Mouse (Mus musculus) heart, adult 2 months (tissue): ENCODE results near the gene Erg. TPM values are rescaled to one million over a fixed set of nuclear protein-coding genes. Genes with fewer than 3 reads are reported as not detected.

ENCODE experiments used
- DNase-seq, 2 experiments: peaks; one replicate each; pipeline ENCODE4 v3.0.0; 2021
- H3K27ac ChIP-seq: fragments of 200-600 bp; 2 replicates; pipeline ENCODE4 v1.8.1; 2022
- H3K27me3 ChIP-seq: fragments of 200-500 bp; 2 replicates; pipeline ENCODE4 v1.6.1; 2012; ENCODE audit warnings: mild to moderate bottlenecking, low read length, inconsistent platforms, mixed read lengths; ENCODE audit not compliant: control insufficient read depth, insufficient read depth
- H3K36me3 ChIP-seq: fragments of 200-500 bp; 2 replicates; pipeline ENCODE4 v1.6.1; 2012; ENCODE audit warnings: low read length, inconsistent platforms; ENCODE audit not compliant: control insufficient read depth, insufficient read depth
- H3K4me1 ChIP-seq: fragments of 200-500 bp; 2 replicates; pipeline ENCODE4 v1.6.1; 2011; ENCODE audit warnings: low read length; ENCODE audit not compliant: control insufficient read depth, insufficient read depth
- H3K4me3 ChIP-seq: fragments of 200-600 bp; 2 replicates; pipeline ENCODE4 v1.8.1; 2022
- H3K79me2 ChIP-seq: fragments of 200-500 bp; replicated peaks from 2 replicates; pipeline ENCODE4 v1.6.1; 2012; ENCODE audit warnings: mild to moderate bottlenecking, inconsistent platforms, low read length, moderate library complexity, mixed read lengths; ENCODE audit not compliant: control insufficient read depth, insufficient read depth
- H3K9ac ChIP-seq: fragments of 200-500 bp; 2 replicates; pipeline ENCODE4 v1.6.1; 2012; ENCODE audit warnings: low read depth, mild to moderate bottlenecking, control low read depth, inconsistent platforms, low read length, mixed read lengths
- CTCF ChIP-seq: fragments of 200-600 bp; IDR thresholded peaks from 2 replicates; pipeline ENCODE4 v1.8.1; 2022; ENCODE audit warnings: antibody characterized with exemption, mild to moderate bottlenecking, moderate library complexity
- EP300 ChIP-seq: fragments of 200-500 bp; IDR thresholded peaks from 2 replicates; pipeline ENCODE4 v1.6.1; 2011; ENCODE audit warnings: low read depth, low read length, control low read depth; ENCODE audit not compliant: insufficient read depth
- POLR2A ChIP-seq: fragments of 200-500 bp; IDR thresholded peaks from 2 replicates; pipeline ENCODE4 v1.6.1; 2011; ENCODE audit warnings: mild to moderate bottlenecking, low read depth, low read length, control low read depth; ENCODE audit not compliant: insufficient read depth
- WGBS: fragments of 180-500 bp; shearing (Covaris S2); methylation state at CpG from one replicate; pipeline ENCODE4 v1.1.7; 2018; 5-methylcytosine and 5-hydroxymethylcytosine counted together
- intact Hi-C: fragments of 180-260 bp; cut with DNase I; formaldehyde crosslinking; loops from one replicate; pipeline ENCODE4 v1.15.1; 2025
- polyA plus RNA-seq: library from polyadenylated mRNA; depleted of rRNA; stranded (reverse); fragments of >200 nt; gene quantifications from 2 replicates; pipeline ENCODE4 v1.2.3, GENCODE M21; 2012
- total RNA-seq, 2 experiments: library from RNA; stranded (reverse); gene quantifications; 2 replicates each; pipeline ENCODE4 v1.2.3; 2021

Erg gene
- total and polyA plus RNA-seq, 3 experiments, result 19.8 to 26.6 (median 22.1) TPM

DNA sequence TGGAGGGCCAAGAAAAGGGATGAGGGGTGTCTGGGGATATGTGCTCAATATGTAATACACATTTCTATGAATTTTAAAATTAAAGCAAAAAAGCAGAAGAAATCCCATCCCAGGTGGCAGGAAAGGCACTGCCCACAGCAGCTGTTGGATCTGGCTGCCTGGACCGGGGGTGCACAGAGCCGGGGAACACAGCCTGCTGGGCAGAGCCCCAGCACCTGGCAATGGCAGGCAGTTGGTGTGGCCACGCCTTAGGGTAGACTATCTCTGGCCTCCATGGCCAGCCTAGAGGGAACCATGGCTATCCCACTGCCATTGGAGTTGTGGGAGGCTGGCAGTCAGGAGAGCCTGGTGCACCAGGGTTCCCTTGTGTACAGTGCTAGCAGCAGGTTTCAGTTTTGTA is 180.9 kb downstream of the Erg start:
- Histone ChIP-seq H3K4me3 (no peak overlapping the region), H3K27me3 (no peaks in the 10 kb centered on the region), H3K9ac (no peak overlapping the region), H3K79me2 (no peaks in the 10 kb centered on the region), H3K36me3 (peaks cover 8% of the 10 kb centered on the region), H3K27ac (no peak overlapping the region), H3K4me1 (peaks cover 15% of the 10 kb centered on the region)
- WGBS, result 65% methylated on average over 3 of the region's 3 CpGs
- no peak for TF ChIP-seq CTCF
- no peak for TF ChIP-seq EP300
- TF ChIP-seq POLR2A, result no peak
- no peak for DNase-seq
- intact Hi-C loops, result no loop called here

DNA sequence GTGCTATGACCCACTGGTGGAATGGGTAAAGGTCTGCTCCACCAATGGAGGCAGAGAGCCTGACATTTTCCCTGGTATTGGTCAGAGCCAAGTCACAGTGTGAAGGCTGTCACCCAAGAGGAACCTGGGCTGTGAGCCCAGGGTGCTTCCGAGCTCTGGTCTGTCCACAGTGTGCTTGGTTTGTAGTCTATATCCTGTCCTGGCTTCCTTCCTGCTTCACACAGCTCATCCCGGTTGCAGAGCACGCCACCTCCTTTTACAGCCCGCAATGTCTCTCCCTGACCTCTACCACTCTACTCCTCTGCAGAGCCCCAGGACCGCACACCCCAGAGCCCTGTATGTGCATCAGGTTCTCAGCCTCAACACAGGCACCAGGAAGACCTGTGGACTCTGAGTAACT is 182.9 kb downstream of the Erg start:
- Histone ChIP-seq H3K4me3 (no peak overlapping the region), H3K79me2 (no peaks in the 10 kb centered on the region; the same call in 1 of the 2 replicates), H3K9ac (no peak overlapping the region), H3K27me3 (no peaks in the 10 kb centered on the region), H3K36me3 (peaks cover 8% of the 10 kb centered on the region), H3K4me1 (peaks cover 15% of the 10 kb centered on the region), H3K27ac (peak overlapping the region; percentile 56)
- peak; percentile 44 to 74 for DNase-seq
- TF ChIP-seq CTCF (no peak), EP300 (peak; percentile 91), POLR2A (0 out of 2 replicates have a peak, but pooled peaks have one; percentile 46)
- WGBS, result 17% methylated on average over 5 of the region's 5 CpGs
- intact Hi-C loops, result loop anchor here (2.0 to 5.0 kb wide), 2 partner anchors 34 to 55 kb away; no protein-coding TSS in a partner anchor

DNA sequence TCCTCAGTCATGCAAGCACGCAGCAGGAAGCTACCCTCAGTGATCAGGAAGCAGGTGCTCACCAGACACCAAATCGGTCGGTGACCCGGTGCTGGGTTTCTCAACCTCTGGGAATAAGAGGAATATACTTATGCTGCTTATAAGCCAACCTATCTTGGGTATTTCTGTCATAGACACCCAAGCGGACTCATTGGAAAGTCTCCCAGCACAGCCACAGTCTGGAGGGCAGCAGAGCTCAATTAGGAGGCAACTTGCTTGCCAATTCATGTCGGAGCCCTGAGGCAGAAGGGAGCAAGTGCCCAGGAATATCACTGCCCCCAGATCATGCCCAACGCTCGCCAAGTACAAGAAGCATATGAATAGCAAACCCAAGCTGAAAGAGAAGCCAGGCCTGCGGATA is 184.5 kb downstream of the Erg start:
- H3K27ac ChIP-seq, result peak overlapping the region; percentile 40
- no peak overlapping the region for H3K9ac ChIP-seq
- TF ChIP-seq CTCF, result no peak
- no peak for TF ChIP-seq EP300
- no peak for TF ChIP-seq POLR2A
- WGBS, result 49% methylated on average over 9 of the region's 9 CpGs
- H3K4me1 ChIP-seq, result peaks cover 15% of the 10 kb centered on the region
- peaks cover 8% of the 10 kb centered on the region for H3K36me3 ChIP-seq
- no peaks in the 10 kb centered on the region; the same call in 1 of the 2 replicates for H3K79me2 ChIP-seq
- intact Hi-C loops, result loop anchor here (2.0 to 5.0 kb wide), 2 partner anchors 35 to 57 kb away; no protein-coding TSS in a partner anchor
- no peak overlapping the region for H3K4me3 ChIP-seq
- H3K27me3 ChIP-seq, result no peaks in the 10 kb centered on the region
- DNase-seq, result peak in 1 of 2 experiments; percentile 51

DNA sequence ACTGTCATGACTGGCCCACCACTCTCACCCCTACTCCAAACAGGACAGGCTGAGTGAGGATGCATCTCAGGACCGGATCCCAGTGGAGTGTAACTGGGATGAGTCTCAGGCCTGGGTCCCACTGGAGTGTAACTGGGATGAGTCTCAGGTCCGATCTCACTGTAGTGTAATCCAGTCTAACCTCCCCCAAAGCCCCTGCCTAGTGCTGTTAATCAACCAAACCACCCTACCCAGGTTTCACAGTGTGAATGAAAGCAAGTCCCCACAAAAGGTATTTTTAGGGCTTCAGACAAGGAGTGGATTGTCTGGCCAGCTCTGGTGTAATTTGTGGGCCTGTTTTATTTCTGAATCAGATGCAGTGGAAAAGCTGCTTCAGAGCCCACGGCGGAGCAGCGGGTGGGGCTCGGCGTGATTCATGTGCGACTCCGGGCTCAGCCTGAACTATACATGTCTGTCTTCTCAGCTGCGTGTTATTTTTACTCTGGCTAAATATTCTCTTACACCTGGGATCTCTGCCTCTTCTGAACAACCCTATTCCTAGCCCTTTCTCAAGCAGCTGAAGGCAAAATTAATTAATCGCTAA is 187.5 kb downstream of the Erg start:
- no peak for DNase-seq
- Histone ChIP-seq H3K4me3 (no peak overlapping the region), H3K9ac (no peak overlapping the region), H3K27ac (peak overlapping the region; percentile 26; the same call in 1 of the 2 replicates), H3K79me2 (no peaks in the 10 kb centered on the region; the same call in 1 of the 2 replicates), H3K4me1 (peaks cover 15% of the 10 kb centered on the region), H3K36me3 (peaks cover 8% of the 10 kb centered on the region), H3K27me3 (no peaks in the 10 kb centered on the region)
- 52% methylated on average over 11 of the region's 11 CpGs for WGBS
- TF ChIP-seq EP300, result no peak
- no peak for TF ChIP-seq CTCF
- no peak for TF ChIP-seq POLR2A
- intact Hi-C loops, result no loop called here

DNA sequence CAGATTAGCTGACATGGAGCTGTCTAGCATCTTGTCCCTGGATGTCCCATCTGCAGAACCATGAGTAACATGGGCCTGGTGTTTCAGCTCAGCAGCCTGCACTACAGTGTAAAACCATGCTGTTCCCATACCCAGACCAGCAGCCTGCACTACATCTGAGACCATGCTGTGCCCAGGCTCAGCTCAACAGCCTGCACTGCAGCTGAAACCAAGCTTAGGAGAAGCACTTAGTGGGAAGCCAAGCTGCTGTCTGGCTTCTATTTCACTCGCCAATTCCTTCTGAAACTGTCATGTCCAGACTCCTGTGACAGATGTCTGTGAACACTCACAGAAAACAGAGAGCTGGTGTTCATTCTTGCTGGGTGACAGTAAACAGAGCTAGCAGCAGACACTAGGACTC is 195.6 kb downstream of the Erg start:
- 0 out of 2 replicates have a peak, but pooled peaks cover 1% of the 10 kb centered on the region for H3K4me1 ChIP-seq
- no peaks in the 10 kb centered on the region for H3K27me3 ChIP-seq
- no peak overlapping the region for H3K4me3 ChIP-seq
- H3K36me3 ChIP-seq, result no peaks in the 10 kb centered on the region
- no peak overlapping the region for H3K9ac ChIP-seq
- intact Hi-C loops, result no loop called here
- no peak for DNase-seq
- TF ChIP-seq EP300, result no peak
- no peak for TF ChIP-seq CTCF
- no peak for TF ChIP-seq POLR2A
- 48% methylated on average over 1 of the region's 1 CpGs for WGBS
- H3K79me2 ChIP-seq, result no peaks in the 10 kb centered on the region
- no peak overlapping the region for H3K27ac ChIP-seq

DNA sequence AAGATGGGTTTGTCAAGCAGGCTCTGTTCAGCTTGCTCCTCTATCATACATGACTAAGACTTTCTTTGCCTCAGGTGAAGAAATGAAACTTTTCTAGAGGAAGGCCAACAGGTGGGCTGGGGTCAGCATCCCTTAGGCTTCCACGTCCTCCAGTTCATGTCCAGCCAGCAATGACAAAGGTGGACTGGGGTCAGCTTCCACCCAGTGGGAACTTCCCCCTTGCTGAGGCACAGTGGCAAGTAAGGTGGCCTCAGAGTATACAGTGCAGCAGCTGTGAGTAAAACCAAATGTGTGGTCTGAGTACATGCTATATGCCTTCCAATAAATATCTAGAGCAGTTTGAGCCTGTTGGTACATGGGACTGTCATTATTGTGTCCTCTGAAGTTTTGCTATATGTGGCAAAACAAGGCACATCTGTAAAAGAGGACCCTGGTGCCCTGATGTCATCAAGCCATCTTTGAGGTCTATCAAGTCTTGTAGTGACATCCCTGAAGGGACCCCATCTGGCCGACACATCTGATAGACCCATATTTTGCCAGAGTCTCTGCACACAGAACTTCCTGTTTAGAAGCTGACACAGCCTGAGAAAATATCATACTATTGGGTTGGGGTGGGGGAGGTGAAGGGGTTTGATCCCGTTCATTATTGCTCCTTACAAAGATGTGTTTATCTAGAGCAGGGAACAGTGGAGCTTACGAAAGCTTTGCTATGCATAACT is 197.4 kb downstream of the Erg start:
- Histone ChIP-seq H3K27me3 (no peaks in the 10 kb centered on the region), H3K9ac (no peak overlapping the region), H3K4me1 (peaks cover 3% of the 10 kb centered on the region), H3K4me3 (no peak overlapping the region), H3K79me2 (no peaks in the 10 kb centered on the region), H3K27ac (no peak overlapping the region), H3K36me3 (no peaks in the 10 kb centered on the region)
- DNase-seq, result no peak
- intact Hi-C loops, result no loop called here
- 71% methylated on average over 4 of the region's 4 CpGs for WGBS
- no peak for TF ChIP-seq POLR2A
- TF ChIP-seq CTCF, result no peak
